Mouse (Mus musculus) cerebral cortex, adult 2 months (tissue): ENCODE results near the gene Jag1.

Experiments used
- WGBS: fragments of 180-500 bp; shearing (Covaris S2); methylation state at CpG from one replicate; pipeline ENCODE4 v1.1.7; 2018; 5-methylcytosine and 5-hydroxymethylcytosine counted together

The Jag1 gene

GRCm38 (mm10) chr2:137101074-137101473 lies 15.4 kb downstream of the Jag1 start:
- 59% methylated on average over 5 of the region's 5 CpGs for WGBS

- 74% methylated on average over 6 of the region's 6 CpGs for WGBS
Observed at GRCm38 (mm10) chr2:137099211-137099734, 17.2 kb downstream of the Jag1 start.

DNA sequence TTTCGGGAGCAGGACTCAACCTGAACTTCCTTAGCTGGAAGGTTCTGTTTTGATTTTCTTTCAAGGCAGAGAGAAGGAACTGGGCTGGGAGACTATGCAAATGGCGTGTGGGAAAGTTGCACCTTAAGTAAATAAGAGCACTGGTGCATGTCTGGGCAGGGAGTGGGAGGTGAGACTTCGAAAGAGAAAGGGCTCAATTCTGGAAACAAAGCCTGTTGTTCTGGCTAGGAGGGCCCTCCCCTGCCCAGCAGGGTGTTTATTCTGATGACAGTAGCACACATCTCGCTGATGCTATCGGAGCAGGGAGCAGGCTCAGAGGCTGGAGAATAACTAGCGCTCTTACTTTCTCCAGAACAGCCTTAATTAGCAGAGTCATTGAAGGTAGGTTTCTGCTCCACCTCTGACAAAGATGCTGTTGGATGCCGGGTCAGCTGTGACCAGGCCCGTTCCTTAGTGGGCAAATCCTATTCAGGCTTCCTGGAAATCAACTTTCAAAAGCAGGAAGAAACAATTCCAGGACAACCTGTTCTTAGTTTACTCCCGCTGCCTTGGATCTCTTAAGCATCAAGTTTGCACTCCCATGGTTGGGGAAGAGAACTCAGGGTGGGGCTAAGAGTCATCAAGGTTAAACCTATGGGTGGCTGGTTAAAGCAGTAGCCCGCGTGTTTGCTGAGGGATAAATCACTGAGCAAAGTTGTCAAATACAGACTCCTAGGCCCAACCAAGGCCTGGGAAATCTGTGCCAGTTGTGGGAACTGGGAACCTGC lies 18.0 kb downstream of the Jag1 start:
- 68% methylated on average over 11 of the region's 11 CpGs for WGBS

DNA sequence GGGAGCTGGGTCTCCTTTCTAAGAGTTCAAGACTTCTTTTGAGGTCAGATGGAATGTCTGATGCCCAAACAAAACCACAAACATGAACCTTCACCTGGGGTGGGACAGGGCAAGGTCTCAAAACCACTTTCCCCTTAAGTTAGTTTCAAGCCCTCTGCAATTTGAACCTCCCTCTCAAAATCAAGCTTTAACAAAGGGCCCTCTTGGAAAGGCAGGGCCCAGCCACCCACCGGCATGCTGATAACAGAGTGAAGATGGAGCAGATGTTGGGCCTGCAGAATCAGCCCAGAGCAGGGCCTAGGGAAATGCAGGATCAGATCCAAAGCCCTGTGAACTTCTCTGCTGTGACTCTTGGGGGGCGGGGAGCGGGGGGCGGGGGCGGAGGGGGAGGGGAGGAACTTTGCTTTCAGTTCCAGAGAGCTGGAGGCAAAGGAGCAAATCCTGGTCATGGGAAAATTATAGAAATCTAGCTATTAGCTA lies 19.4 kb downstream of the Jag1 start:
- WGBS: 46% methylated on average over 5 of the region's 5 CpGs

GRCm38 (mm10) chr2:137094301-137094700 lies 22.1 kb downstream of the Jag1 start:
- 89% methylated on average over 8 of the region's 8 CpGs for WGBS

DNA sequence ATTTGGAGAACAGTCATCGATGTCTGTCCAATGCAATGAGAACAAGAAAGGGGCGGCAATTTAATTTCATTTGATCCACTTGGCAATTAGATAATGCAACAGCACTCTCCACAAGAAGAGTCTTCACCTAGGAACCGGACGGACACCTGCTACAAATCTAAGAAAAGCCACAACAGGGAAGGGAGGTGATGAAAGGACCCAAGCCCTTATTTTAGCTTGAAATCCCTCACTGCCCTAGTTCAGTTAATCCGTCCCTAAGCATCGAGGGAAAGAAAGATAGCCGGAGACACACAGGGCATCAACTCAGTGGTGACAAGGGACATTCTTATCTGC lies 23.2 kb downstream of the Jag1 start:
- WGBS: 87% methylated on average over 7 of the region's 7 CpGs

DNA sequence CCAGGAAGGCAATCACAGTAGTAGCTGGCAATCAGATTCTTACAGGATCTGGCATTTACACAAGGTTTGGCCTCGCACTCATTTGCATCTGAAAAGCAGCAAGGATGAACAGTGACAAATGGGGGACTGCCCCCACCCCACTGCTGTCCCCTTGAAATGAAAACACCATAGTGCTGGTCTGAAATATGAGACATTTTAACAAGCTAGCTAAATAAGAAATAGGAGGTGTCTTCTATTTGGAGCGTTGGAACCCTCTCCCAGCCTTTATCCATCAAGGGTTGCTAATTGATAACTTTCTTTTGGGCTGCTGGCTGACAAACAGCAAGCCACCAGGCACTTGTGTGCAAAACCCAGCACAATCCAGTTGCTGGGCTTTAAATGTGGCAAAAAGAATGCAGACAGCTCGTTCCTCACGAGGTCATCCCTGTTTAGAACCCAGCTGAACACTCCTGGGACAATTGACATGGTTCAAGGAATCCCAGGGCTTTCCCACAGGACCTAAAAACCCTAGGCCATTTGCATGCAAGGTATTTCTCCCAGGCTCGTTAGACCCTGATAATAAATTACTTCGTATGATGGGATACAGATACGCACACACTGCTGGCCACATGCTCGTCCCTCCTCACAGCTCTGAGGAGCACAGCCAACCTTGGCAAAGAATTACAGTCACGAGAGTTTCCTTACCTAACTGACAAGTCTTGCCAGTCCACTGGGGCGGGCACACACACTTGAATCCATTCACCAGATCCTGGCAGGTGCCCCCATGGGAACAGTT lies 23.7 kb downstream of the Jag1 start:
- 72% methylated on average over 10 of the region's 10 CpGs for WGBS

DNA sequence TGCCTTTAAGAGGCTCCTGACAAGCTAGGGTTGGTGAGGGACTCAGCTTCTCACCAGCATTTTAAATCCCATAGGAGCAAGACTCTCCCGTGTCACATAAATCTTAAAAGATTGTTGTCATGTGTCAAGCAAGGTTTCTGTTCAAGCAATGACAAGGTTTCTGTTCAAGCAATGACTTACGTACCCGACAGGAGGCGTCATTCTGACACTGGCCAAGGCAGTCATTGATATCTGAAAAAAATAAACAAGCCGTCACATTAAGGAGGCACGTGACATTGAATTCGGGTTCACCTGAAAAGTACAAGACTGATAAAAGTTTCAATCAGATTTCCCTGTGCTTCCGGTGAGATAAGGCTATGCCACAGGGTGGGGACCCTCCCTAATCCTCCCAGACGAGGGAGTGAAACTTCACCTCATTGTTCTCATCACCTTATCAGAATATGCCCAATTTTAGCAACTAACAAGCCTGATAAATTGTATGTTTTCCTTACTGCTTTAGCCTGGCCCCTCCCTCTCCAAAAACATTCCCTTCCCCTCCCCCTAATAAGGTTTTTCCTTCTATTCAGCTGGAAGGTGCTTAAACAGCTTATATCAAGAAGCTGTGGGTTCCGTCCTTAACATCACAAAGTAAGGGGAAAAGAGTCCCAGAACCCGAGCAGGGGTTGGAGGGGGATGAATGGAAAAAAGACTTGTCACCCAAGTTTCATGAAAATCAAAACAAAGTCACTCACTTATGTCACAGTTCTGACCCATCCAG lies 24.5 kb downstream of the Jag1 start:
- WGBS: 83% methylated on average over 11 of the region's 11 CpGs

DNA sequence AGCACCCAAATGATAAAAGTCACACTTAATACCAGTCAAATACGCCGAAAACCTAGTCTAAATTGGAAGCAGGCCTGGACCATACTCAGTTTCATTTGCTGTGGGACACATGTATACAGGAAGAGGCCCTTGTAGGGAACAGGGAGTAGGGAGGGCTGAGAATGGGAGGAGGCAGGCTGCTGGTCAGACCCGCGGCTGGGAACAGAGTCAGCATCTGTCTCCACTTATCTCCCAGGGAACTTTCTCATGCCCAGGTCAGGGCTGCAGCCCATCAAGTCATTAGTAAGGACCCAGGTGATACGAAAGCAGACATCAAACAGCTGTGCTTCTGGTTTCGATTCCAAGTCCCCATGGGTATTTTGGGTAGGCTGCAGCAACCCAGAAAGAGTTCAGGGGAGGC lies 28.7 kb downstream of the Jag1 start:
- 87% methylated on average over 6 of the region's 6 CpGs for WGBS

GRCm38 (mm10) chr2:137086621-137087395 lies 29.6 kb downstream of the Jag1 start:
- WGBS: 85% methylated on average over 14 of the region's 14 CpGs

GRCm38 (mm10) chr2:137085257-137085656 lies 31.2 kb downstream of the Jag1 start:
- WGBS: 79% methylated on average over 8 of the region's 8 CpGs

DNA sequence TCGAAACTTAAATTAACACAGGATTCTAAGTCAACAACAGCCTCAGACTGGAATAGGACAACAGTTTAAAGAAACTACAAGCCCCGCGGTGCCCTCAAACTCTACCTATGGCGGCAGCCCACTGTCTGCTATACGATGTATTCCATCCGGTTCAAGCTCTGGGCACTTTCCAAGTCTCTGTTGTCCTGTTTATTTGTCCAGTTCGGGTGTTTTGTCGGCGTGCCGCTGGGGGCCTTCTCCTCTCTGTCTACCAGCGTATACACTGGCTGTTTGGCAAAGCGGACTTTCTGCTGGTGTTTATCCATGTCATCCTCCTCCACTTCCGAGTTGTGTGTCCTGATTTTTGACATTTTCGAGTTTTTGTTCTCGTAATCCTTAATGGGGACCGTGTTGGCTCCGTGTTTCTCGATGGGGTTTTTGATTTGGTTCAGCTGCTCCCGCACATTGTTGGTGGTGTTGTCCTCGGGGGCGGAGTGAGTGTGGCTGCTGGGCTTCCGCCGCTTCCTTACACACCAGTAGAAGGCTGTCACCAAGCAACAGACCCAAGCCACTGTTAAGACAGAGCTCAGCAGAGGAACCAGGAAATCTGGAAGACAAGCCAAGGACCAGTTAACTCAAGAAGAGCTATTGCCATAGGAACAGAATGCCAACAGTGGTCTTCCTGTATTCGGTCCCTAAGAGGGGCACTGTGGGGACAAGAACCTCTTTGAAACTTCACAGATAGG lies 33.4 kb downstream of the Jag1 start:
- WGBS: 40% methylated on average over 24 of the region's 24 CpGs

DNA sequence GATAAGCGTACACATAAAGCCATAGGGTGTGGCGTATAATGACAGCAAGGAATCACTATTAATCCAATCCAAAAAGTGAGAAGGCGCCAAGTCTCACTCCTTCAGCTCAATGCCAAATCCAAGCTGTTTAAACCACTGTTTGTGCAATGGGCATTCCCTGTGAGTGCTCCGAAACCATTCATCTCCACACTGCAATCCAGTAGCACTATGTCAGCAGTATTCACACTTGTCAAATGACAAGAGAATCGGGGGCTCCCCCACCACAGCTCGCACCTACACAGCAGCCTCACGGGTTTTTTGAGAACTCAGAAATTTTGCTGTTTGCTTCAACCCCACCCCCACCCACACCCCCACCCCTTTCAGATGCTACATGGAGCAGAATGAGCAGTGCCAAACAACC lies 35.4 kb downstream of the Jag1 start:
- 83% methylated on average over 7 of the region's 7 CpGs for WGBS

GRCm38 (mm10) chr2:137080468-137080867 lies 36.0 kb downstream of the Jag1 start:
- WGBS: 84% methylated on average over 6 of the region's 6 CpGs

DNA sequence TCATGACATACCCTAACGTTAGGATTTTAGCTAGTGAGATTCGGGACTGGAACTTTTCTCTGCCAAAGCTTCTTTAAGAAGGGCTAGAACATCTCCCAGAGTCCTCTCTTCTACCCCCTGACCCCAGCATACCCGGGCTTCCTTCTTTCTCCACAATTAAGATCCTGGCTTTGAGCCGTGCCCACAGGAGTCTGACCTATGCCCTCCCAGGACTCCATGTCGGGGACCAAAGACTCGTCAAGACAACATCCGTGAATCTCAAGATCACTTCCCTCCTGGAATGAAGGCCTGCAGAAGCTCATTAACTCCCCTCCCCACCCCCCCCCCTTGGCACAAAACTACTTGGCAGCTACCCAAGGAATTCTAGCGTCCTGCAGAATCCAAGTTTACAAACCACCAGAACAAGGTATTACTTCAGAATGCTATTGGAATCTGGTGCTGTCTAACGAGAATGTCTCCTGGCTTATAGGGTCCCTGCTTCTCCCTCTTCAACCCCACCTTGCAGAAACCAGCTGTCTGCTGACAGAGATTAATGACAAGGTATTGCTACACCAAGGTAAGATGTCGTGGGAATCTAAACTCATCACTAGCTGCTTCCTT lies 36.6 kb downstream of the Jag1 start:
- 40% methylated on average over 10 of the region's 10 CpGs for WGBS

DNA sequence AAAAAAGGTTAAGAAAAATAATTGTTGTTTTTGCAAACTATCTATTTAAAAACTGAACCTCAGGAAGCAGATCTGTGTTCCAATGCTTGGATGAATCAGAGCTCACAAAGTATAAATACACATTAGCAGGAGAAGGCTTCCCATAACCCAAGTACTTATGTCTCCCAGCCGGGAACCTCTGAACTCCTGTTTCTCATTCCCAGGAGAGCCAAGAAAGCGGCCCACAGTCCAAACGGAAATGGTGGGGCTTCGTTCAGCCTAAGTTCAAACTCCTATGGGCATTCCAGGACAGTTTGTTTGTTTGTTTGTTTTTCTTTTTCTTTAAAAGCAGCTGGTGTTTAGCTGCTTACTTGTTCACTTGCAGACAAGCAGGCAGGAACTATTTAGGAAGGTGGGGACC lies 37.7 kb downstream of the Jag1 start:
- WGBS: 75% methylated on average over 4 of the region's 4 CpGs

GRCm38 (mm10) chr2:137074313-137074620 lies 42.2 kb downstream of the Jag1 start:
- whole genome bisulfite sequencing: 51% methylated on average over 2 of the region's 2 CpGs

GRCm38 (mm10) chr2:137073473-137074312 lies 42.8 kb downstream of the Jag1 start:
- 34% methylated on average over 16 of the region's 16 CpGs for WGBS

DNA sequence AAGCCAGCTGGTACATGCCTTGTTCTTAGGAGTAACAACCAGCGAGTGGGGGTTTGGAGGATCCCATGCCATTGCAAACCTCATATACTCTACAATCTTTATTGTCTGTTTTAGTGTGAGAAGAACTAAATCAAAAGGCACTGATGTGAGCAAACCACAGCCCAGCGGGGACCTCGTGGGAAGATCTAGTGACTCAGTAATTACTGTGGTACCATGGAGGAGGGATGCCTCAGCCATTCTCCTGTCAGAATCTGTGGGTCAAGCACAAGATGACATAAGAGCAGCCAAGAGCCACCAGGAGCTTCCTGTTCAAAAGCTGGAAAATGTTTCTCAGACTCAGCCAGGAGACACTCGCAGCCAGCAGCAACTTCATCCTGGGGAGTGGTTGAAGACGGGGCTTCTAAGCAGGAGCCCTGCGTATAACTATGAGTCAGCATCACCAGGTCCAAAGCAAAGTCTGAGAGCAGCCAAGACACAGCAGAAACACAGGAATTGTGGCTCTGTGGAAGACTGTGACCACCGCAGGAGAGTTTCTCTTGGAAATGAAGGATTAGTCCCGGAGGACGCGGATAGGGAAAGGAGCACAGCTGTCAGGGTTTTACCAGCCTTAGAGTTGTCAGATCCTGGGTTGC lies 48.8 kb downstream of the Jag1 start:
- WGBS: 68% methylated on average over 10 of the region's 10 CpGs
